Mouse (Mus musculus) retina, adult 2 months (tissue): ENCODE data around the gene Olfr981.
"Not testable (repeated sequence)": the region's sequence is repeated elsewhere in the genome, so short reads cannot be mapped to it uniquely, and the experiment has no call there.

Experiments used
- DNase-seq: peaks from one replicate; pipeline ENCODE4 v3.0.0-alpha.2; 2012; ENCODE audit warnings: low read depth, low spot score

The Olfr981 gene

DNA sequence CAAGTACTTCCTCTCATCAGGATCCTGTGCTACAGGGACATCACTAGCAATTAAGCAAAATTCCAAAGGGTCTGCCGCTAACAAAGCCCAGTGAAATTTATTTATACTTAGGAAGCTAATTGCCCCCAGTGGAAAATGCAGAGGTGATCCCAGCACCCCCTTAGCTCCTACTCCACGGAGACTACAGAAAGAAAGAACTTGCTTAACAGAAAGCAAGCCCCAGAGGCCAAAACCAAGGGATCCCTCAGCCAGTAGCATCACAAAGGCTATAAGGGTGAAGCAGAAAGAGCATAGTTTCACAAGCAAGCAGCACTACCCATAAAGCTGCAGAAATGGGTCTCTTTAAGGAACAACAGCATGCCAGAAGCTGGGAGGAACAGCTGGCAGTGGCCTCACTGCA, at the start of gene Olfr981:
TSS of gene Olfr981 (plus strand) at position 301 of the 400 bp plus-strand sequence.
- no peak for DNase-seq

DNA sequence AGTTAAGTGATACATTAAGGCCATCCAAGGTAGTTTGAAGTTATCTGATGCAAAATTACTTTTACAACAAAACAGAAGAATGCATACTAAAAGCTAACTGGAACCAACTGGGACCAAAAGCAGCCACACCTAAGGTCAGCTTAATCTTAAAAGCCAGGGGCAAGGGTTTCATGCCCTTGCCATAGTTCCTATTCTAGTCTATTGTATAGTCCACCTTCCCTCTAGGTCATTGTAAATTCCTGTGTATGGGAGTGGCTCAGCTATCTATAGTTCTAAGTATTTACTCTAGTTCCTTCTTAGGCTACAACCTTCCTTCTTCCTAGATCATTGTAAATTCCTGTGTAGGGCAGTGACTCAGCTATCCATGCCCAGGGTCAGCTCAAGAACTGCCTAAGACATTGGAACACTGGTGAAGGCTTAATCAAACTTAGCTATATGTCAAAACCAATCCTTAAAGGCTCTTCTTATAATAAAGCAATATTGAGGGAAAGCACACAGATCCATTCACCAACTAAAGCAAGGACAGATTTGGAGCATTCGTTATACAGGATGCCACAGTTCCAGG, 44.6 kb upstream of the Olfr981 start:
- not testable (repeated sequence) for DNase-seq

DNA sequence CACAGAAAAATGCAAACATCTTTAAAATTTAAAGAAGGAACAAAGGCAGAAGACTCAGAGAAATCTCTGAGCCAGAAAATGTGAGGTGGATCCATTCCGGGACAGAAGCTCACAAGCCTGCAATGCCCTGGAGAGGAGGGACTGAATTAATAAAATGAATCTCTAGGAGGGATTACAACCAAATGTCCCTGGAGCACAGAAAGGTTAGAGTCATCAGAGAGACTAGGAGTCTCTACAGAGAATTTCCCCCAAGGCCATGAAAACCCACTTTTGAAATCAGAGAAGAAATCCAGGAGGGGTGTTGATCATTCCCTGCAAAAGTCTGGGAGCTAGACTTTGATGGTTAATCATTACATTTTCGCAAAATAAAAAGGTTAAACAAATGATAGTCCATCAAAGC, 29.5 kb upstream of the Olfr981 start, which contains the start of gene Olfr978:
TSS of gene Olfr978 (plus strand) at position 301 of the 400 bp plus-strand sequence.
- DNase-seq = no peak

DNA sequence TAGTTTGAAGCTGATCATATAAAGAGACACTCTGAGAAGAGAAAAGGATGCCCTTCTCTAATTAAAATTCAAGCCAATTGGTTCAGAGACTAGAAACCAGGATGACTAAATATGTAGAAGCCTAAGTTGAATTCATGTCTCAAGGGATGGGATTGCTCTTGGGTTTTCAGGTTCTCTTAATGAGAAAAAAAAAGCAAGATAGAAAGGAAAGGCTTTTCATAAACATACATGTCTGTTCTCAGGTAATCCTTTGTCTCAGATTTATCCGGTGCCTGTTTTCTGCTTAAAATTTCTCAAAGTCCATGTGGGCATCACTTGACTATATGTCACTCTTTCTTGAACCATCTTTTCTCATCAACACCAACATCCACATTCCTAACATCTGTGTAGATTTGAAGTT, 17.9 kb upstream of the Olfr981 start, which contains the start of gene Olfr979:
TSS of gene Olfr979 (minus strand) at position 101 of the 400 bp plus-strand sequence.
- no peak for DNase-seq

- DNase-seq = no peak
Measured at GRCm38 (mm10) chr9:40009482-40009881, 11.8 kb upstream of the Olfr981 start, which contains the start of gene Olfr980. TSS of gene Olfr980 (minus strand) at chr9:40009582.

GRCm38 (mm10) chr9:40050138-40050537, 28.9 kb downstream of the Olfr981 start:
- no peak for DNase-seq

GRCm38 (mm10) chr9:40073529-40073928, 52.3 kb downstream of the Olfr981 start, which contains the start of gene Olfr982:
TSS of gene Olfr982 (plus strand) at chr9:40073829.
- no peak for DNase-seq
